Mouse (Mus musculus) ovary, adult 2 months (tissue): ENCODE data around the gene Gimd1. TPM values are rescaled to one million over a fixed set of nuclear protein-coding genes. Genes with fewer than 3 reads are reported as not detected.

Source experiments
- polyA plus RNA-seq: library from polyadenylated mRNA; depleted of rRNA; stranded (reverse); fragments of >200 nt; gene quantifications from 2 replicates; pipeline ENCODE4 v1.2.3, GENCODE M21; 2012; rRNA removed

Gimd1 gene
- polyA plus RNA-seq = not detected in 2 replicates

GRCm38 (mm10) chr3:132629601-132630239 lies at the start of gene Gimd1:
Gene Gimd1 (plus strand): TSS chr3:132629820.

GRCm38 (mm10) chr3:132683447-132684230 lies 54.0 kb downstream of the Gimd1 start, which contains the start of gene Tbck:
Gene Tbck (plus strand): TSS chr3:132684144.

GRCm38 (mm10) chr3:132684231-132684928 lies 54.8 kb downstream of the Gimd1 start, which contains the start of gene Aimp1:
Gene Aimp1 (minus strand): TSS chr3:132684370.

Other genes with a start within 250 kb of the Gimd1 start
- 3.6 and 4.0 TPM in 2 replicates for gene Tbck, start 54.3 kb downstream of the Gimd1 start, polyA plus RNA-seq
- 8.0 and 9.2 TPM in 2 replicates for gene Aimp1, start 54.5 kb downstream of the Gimd1 start, polyA plus RNA-seq